Mouse (Mus musculus): ENCODE data around the gene Shisa5. TPM values are rescaled to one million over a fixed set of nuclear protein-coding genes. Genes with fewer than 3 reads are reported as not detected.
A peak's percentile ranks its signal among the peaks of the same experiment; 100 is the strongest.

Gene Shisa5
- polyA plus RNA-seq, 1 experiment, result 252 TPM

DNA sequence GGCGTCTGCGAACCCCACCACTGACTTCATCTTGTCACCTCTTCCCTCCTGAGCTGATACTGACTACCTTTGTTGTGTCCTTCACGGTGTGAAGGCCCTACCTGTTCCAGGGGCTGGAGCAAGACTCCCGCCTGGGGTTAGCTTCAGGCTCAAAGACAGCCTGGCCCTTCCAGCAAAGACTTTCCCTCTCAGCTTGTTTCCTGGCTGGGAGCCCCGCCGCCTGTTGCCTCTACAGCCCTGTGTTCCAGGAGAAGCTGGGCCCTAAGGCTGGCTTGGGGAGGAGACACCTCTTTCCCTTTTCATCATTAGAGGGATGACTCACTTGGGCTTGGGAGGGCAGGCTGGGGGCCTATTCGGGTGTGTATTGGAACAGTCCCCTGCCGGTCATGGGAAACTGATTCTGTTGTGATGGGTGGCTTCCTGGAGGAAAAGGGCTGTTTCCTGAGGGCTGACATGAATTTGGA is 568 bp downstream of the Shisa5 start:
- peak overlapping the region; percentile 74 for H3K27ac ChIP-seq (ENCODE audit: insufficient read depth, low read length)
- peak overlapping the region; percentile 82 for H3K4me3 ChIP-seq (ENCODE audit: insufficient read depth, low read length)
- TF ChIP-seq CTCF (IDR thresholded peaks at IDR 0.05; ENCODE audit: borderline replicate concordance, insufficient read depth, low read length) (no peak), POLR2A (IDR thresholded peaks at IDR 0.05; ENCODE audit: low read depth, low read length) (peak; percentile 67)
- peaks cover 17% of the 10 kb centered on the region; the same call in 1 of the 2 replicates for H3K4me1 ChIP-seq (ENCODE audit: control insufficient read depth, insufficient read depth, low read length)

DNA sequence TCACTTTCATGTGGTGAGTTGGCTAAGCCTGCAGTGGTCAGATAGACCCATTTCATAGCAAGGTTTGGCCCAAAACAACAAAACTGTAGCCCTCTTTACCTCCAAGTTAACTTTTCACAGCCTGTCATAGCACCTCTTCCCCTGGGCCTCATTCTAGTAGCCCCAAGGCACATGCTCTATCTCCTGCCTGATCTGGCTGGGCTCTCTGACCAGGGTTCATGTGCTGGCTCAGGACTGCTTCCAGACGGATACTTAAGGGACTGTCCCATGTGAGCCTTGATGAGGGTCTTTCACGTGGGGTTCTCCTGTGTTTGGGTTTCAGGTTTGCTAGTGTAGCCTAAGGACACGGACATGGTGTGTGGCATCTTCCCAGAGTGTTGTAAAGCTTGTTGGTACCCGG is 1.3 kb downstream of the Shisa5 start:
- peak overlapping the region; percentile 82 for H3K4me3 ChIP-seq (ENCODE audit: insufficient read depth, low read length)
- TF ChIP-seq POLR2A (IDR thresholded peaks at IDR 0.05; ENCODE audit: low read depth, low read length) (no peak), CTCF (IDR thresholded peaks at IDR 0.05; ENCODE audit: borderline replicate concordance, insufficient read depth, low read length) (no peak)
- peaks cover 17% of the 10 kb centered on the region; the same call in 1 of the 2 replicates for H3K4me1 ChIP-seq (ENCODE audit: control insufficient read depth, insufficient read depth, low read length)
- no peak overlapping the region for H3K27ac ChIP-seq (ENCODE audit: insufficient read depth, low read length)

DNA sequence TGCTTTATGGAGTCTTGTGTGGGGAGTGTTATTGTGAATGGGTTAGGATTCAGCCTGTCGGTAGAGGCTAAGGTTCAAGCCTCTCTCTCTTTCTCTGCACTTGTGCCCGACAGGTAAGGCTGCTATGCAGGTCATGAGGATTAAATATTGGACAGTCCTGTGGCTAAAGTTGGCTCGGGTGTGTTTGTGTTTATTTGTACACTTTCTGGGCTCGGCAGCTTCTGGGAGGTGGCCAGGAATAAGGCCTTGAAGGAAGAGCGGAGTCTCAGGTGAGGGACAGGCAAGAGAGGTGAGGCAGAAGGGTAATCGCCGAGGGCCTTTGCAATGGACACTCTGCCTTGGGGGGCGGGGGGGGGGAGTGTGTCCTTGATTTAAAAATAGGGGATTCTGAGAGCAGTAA is 1.9 kb downstream of the Shisa5 start:
- peak overlapping the region; percentile 82; the same call in 1 of the 2 replicates for H3K4me3 ChIP-seq (ENCODE audit: insufficient read depth, low read length)
- no peak overlapping the region for H3K27ac ChIP-seq (ENCODE audit: insufficient read depth, low read length)
- TF ChIP-seq CTCF (IDR thresholded peaks at IDR 0.05; ENCODE audit: borderline replicate concordance, insufficient read depth, low read length), result no peak
- TF ChIP-seq POLR2A (IDR thresholded peaks at IDR 0.05; ENCODE audit: low read depth, low read length), result no peak

DNA sequence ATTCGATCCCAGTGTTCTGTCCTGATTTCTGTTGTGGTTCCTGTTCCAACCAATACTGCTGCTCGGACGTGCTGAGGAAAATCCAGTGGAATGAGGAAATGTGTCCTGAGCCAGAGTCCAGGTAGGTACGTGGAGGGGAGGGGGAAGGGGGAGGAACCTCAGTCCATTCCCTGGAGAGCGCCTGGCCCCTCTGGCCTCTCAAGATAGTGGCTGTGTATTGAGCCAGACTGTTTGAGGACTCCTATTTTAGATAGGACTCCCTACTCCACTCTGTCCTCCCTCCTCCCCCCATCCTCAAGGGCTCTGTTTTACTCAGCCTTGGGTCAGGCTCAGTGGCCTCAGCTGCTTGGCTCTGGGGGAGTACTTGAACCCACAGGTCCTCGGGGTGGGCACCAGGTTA is 2.5 kb downstream of the Shisa5 start:
- H3K4me1 ChIP-seq (ENCODE audit: control insufficient read depth, insufficient read depth, low read length), result peaks cover 17% of the 10 kb centered on the region; the same call in 1 of the 2 replicates
- TF ChIP-seq POLR2A (IDR thresholded peaks at IDR 0.05; ENCODE audit: low read depth, low read length) (no peak), CTCF (IDR thresholded peaks at IDR 0.05; ENCODE audit: borderline replicate concordance, insufficient read depth, low read length) (no peak)

More for the DNA sequence above, 1.9 kb downstream of the Shisa5 start:
- H3K4me1 ChIP-seq (ENCODE audit: control insufficient read depth, insufficient read depth, low read length), result peaks cover 17% of the 10 kb centered on the region; the same call in 1 of the 2 replicates

DNA sequence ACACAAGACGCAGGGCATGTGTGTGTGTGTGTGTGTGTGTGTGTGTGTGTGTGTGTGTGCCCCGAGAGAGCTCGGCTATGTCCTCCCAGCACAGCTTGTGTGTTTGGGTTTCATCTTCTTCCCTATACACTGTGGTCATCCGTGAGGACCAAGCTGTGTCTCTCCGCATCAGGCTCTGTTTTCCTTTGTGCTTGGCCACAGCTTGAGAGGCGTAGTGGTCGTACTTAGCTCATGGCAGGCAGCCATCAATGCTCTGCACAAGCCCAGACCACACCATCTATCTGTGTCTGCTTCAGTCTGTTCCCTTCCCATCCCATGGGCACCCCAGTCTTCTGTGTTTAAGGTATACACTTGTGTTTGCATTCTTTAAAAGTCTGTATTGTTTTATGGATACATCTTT is 3.0 kb downstream of the Shisa5 start:
- Histone ChIP-seq H3K4me1 (ENCODE audit: control insufficient read depth, insufficient read depth, low read length) (peaks cover 17% of the 10 kb centered on the region; the same call in 1 of the 2 replicates), H3K4me3 (ENCODE audit: insufficient read depth, low read length) (no peak overlapping the region), H3K27ac (ENCODE audit: insufficient read depth, low read length) (no peak overlapping the region)
- TF ChIP-seq POLR2A (IDR thresholded peaks at IDR 0.05; ENCODE audit: low read depth, low read length) (no peak), CTCF (IDR thresholded peaks at IDR 0.05; ENCODE audit: borderline replicate concordance, insufficient read depth, low read length) (no peak)

More for the DNA sequence above, 2.5 kb downstream of the Shisa5 start:
- no peak overlapping the region; the same call in 1 of the 2 replicates for H3K4me3 ChIP-seq (ENCODE audit: insufficient read depth, low read length)
- no peak overlapping the region for H3K27ac ChIP-seq (ENCODE audit: insufficient read depth, low read length)

DNA sequence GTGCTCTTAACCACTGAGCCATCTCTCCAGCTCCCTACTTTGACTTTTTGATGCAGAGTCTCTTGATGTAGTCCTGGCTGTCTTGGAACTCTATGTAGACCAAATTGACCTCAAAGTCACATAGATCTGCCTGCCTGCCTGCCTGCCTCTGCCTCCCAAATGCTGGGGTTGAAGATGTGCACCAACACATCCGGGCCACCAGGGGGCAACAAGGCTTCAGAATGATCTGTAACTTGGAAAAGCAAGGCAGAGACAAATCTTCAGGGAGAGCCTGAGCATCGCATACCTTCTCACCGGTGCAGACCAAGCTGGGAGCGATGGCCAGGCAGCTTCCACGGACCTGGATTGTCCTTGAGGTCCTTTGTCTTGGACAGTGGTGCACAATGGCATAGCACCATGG is 7.9 kb downstream of the Shisa5 start:
- Histone ChIP-seq H3K4me3 (ENCODE audit: insufficient read depth, low read length) (no peak overlapping the region), H3K4me1 (ENCODE audit: control insufficient read depth, insufficient read depth, low read length) (0 out of 2 replicates have a peak, but pooled peaks cover 2% of the 10 kb centered on the region), H3K27ac (ENCODE audit: insufficient read depth, low read length) (no peak overlapping the region)
- TF ChIP-seq CTCF (IDR thresholded peaks at IDR 0.05; ENCODE audit: borderline replicate concordance, insufficient read depth, low read length) (peak; percentile 25; the same call in 1 of the 2 replicates), POLR2A (IDR thresholded peaks at IDR 0.05; ENCODE audit: low read depth, low read length) (no peak)

DNA sequence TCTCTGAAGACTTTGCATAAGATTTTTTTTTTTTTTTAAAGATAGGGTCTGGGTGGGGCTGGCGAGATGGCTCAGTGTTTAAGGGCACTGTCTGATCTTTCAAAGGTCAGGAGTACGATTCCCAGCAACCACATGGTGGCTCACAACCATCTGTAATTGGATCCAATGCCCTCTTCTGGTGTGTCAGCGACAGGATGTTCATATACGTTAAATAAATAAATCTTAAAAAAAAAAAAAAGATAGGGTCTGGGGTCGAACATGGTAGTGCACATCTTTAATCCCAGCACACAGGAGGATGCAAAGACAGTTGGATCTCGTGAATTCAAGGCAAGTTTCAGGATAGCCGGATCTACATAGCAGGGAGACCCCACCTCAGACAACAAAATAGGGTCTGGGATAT is 11.0 kb downstream of the Shisa5 start:
- H3K4me1 ChIP-seq (ENCODE audit: control insufficient read depth, insufficient read depth, low read length), result no peaks in the 10 kb centered on the region
- no peak overlapping the region for H3K4me3 ChIP-seq (ENCODE audit: insufficient read depth, low read length)
- TF ChIP-seq CTCF (IDR thresholded peaks at IDR 0.05; ENCODE audit: borderline replicate concordance, insufficient read depth, low read length) (no peak), POLR2A (IDR thresholded peaks at IDR 0.05; ENCODE audit: low read depth, low read length) (no peak)
- H3K27ac ChIP-seq (ENCODE audit: insufficient read depth, low read length), result no peak overlapping the region

DNA sequence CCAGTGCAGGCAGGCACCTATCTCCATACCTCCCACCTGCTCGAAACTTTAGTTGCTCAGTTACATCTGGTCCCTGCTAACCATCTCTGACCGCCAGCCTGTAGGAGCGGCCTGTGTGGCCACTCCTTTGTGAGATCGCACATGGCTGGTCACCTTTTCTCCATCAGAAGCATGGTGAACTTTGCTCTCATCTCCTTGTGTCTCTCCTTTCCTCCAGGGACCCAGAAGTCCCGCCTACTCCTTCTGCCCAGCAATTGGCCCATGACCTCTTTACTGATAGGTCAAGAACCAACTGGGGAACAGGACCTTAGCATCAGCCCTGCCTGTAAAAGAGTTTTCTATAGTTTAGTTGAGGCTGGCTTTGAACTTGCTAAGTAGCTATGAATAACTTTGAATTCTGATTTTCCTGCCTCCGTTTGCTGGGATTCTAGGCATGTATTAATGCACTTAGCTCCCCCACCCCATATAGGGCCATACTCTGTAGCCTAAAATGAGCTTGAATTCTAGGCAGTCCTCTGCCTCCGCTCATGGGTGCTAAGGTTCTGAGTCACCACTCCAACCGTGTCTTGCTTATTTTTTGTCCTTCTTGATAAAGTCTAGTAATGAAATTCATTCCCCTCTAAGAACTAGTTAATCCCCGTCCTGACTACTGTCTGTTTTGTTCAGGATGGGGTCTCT is 11.8 kb downstream of the Shisa5 start:
- H3K4me1 ChIP-seq (ENCODE audit: control insufficient read depth, insufficient read depth, low read length), result no peaks in the 10 kb centered on the region
- no peak for TF ChIP-seq CTCF (IDR thresholded peaks at IDR 0.05; ENCODE audit: borderline replicate concordance, insufficient read depth, low read length)
- no peak for TF ChIP-seq POLR2A (IDR thresholded peaks at IDR 0.05; ENCODE audit: low read depth, low read length)
- no peak overlapping the region for H3K4me3 ChIP-seq (ENCODE audit: insufficient read depth, low read length)
- H3K27ac ChIP-seq (ENCODE audit: insufficient read depth, low read length), result no peak overlapping the region

DNA sequence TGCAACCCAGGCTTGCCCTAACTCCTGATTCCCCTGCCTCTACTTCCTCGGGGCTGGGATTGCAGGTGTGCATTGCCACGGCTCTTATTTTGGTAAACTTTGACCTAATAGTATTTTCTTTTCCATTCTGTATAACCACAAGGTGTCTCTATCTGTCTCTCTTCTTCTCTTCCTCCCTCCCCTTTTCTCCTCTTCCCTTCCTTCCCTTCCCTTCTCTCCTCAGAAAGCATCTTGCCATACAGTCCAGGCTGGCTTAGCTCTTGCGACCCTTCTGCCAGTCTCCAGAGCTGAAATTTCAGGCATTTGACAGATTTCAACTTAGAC is 12.3 kb downstream of the Shisa5 start:
- Histone ChIP-seq H3K27ac (ENCODE audit: insufficient read depth, low read length) (no peak overlapping the region), H3K4me3 (ENCODE audit: insufficient read depth, low read length) (no peak overlapping the region), H3K4me1 (ENCODE audit: control insufficient read depth, insufficient read depth, low read length) (peaks cover 2% of the 10 kb centered on the region; the same call in 1 of the 2 replicates)
- TF ChIP-seq POLR2A (IDR thresholded peaks at IDR 0.05; ENCODE audit: low read depth, low read length), result no peak
- TF ChIP-seq CTCF (IDR thresholded peaks at IDR 0.05; ENCODE audit: borderline replicate concordance, insufficient read depth, low read length), result no peak

DNA sequence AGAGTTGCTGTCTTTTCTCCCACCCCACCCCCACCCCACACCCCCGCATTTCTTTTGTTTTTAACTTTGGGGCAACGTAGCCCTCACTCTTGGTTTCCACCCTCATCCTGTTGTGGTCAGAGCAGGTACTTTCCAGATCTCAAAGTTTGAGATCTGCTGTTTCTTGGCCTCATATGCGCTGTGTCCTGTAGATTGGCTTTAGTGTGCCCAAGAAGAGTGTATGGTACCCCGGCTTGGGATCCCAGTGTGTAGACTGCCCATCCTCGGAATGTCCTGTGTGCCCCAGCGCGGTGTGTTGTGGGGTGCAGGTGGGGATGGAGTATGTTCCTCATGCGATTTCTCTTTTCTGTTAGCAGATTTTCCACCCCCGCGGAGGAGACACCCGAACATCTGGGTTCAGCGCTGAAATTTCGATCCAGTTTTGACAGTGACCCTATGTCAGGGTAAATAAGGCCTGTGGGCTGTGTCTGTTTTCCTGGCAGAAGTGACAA is 12.7 kb downstream of the Shisa5 start:
- TF ChIP-seq POLR2A (IDR thresholded peaks at IDR 0.05; ENCODE audit: low read depth, low read length) (no peak), CTCF (IDR thresholded peaks at IDR 0.05; ENCODE audit: borderline replicate concordance, insufficient read depth, low read length) (no peak)
- no peak overlapping the region for H3K4me3 ChIP-seq (ENCODE audit: insufficient read depth, low read length)
- peaks cover 2% of the 10 kb centered on the region; the same call in 1 of the 2 replicates for H3K4me1 ChIP-seq (ENCODE audit: control insufficient read depth, insufficient read depth, low read length)

More for the DNA sequence above, 12.7 kb downstream of the Shisa5 start:
- H3K27ac ChIP-seq (ENCODE audit: insufficient read depth, low read length), result no peak overlapping the region

Measured in embryonic fibroblast, embryonic 13.5 days (primary cell).